Mouse (Mus musculus): ENCODE results near the gene Naa50. TPM values are rescaled to one million over a fixed set of nuclear protein-coding genes. Genes with fewer than 3 reads are reported as not detected.

Naa50 gene
- polyA plus RNA-seq (2015; fragmentation: Nextera tagmentation; extraction: Ambion mirVana): 84.2 and 91.3 TPM in 2 replicates

- Histone ChIP-seq H3K27me3 (ENCODE audit: control insufficient read depth, insufficient read depth, low read depth, low read length) (no peaks in the 10 kb centered on the region), H3K4me1 (replicated peaks; ENCODE audit: control insufficient read depth, insufficient read depth, low read length) (peaks cover 14% of the 10 kb centered on the region), H3K4me2 (ENCODE audit: low read depth, low read length) (peak within 1 kb of the TSS; percentile 92), H3K36me3 (ENCODE audit: control insufficient read depth, insufficient read depth, low read length) (no peaks in the 10 kb centered on the region), H3K9me3 (ENCODE audit: control insufficient read depth, low read length) (no peaks in the 10 kb centered on the region), H3K9ac (ENCODE audit: low read length) (peak within 1 kb of the TSS; percentile 96), H3K27ac (ENCODE audit: low read length) (peak within 1 kb of the TSS; percentile 100), H3K4me3 (ENCODE audit: low read length) (peak within 1 kb of the TSS; percentile 98)
- ATAC-seq (ENCODE audit: low read depth): peak; percentile 93
- under 1% methylated on average over 52 of the region's 71 CpGs for WGBS
These were observed at the start of gene Naa50, which contains the start of gene Atp6v1a for GRCm38 (mm10) chr16:44139536-44140185. Naa50 (plus strand) TSS chr16:44139830. Atp6v1a (minus strand) TSS chr16:44139705.

DNA sequence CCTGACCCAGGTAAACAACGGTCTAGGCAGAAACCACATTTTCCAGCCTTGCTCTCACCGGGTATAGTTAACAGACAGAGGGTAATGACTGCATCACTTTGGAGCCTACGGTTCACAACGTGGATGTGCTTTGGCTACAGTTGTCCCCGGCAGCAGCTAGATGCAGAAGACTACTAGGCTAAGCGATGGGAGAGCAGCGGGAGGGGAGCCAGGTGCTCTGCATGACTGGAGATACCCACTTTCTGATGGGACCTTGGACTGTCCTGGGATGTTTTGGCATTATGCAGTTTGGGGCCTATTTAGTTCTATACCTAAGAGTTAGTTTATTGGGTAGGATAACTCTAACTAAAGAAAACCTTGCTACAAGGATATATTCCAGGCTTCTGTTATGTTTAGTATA lies 40.3 kb upstream of the Naa50 start:
- no peak for ATAC-seq (ENCODE audit: low read depth)
- Histone ChIP-seq H3K4me2 (ENCODE audit: low read depth, low read length) (no peak overlapping the region), H3K36me3 (ENCODE audit: control insufficient read depth, insufficient read depth, low read length) (peaks cover 59% of the 10 kb centered on the region), H3K27ac (ENCODE audit: low read length) (no peak overlapping the region), H3K4me3 (ENCODE audit: low read length) (no peak overlapping the region), H3K9me3 (ENCODE audit: control insufficient read depth, low read length) (no peaks in the 10 kb centered on the region), H3K4me1 (replicated peaks; ENCODE audit: control insufficient read depth, insufficient read depth, low read length) (no peaks in the 10 kb centered on the region), H3K9ac (ENCODE audit: low read length) (no peak overlapping the region), H3K27me3 (ENCODE audit: control insufficient read depth, insufficient read depth, low read depth, low read length) (no peaks in the 10 kb centered on the region)
- 94% methylated on average over 7 of the region's 7 CpGs for WGBS

DNA sequence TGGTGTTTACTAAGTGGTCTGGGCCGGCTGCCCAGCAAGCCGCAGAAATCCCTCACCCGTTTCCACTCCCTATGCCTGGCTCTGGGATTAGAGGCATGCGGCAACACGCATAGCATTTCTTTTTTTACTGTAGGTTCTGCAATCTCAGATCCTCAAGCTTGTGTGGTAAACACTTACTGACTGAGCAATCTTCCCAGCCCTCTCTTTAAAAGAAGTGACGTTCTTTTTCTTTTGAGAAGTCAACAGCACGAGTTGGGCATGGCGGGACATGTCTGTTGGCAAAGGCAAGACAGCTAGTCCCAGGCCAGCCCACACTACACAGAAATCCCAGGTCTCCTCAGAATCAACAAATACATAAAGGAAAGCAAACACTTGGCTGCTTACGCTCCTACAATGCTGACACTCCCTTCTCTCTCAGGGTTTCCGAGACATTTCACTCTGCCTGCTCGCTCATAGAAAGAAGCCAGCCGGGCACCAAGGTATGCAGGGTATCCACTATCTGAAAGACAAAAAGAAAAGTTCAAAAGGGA lies 38.4 kb upstream of the Naa50 start:
- H3K27ac ChIP-seq (ENCODE audit: low read length): no peak overlapping the region
- no peak overlapping the region for H3K9ac ChIP-seq (ENCODE audit: low read length)
- H3K4me2 ChIP-seq (ENCODE audit: low read depth, low read length): no peak overlapping the region
- no peaks in the 10 kb centered on the region for H3K4me1 ChIP-seq (replicated peaks; ENCODE audit: control insufficient read depth, insufficient read depth, low read length)
- no peaks in the 10 kb centered on the region for H3K27me3 ChIP-seq (ENCODE audit: control insufficient read depth, insufficient read depth, low read depth, low read length)
- ATAC-seq (ENCODE audit: low read depth): no peak
- no peak overlapping the region for H3K4me3 ChIP-seq (ENCODE audit: low read length)
- 82% methylated on average over 12 of the region's 12 CpGs for WGBS
- peaks cover 53% of the 10 kb centered on the region for H3K36me3 ChIP-seq (ENCODE audit: control insufficient read depth, insufficient read depth, low read length)
- no peaks in the 10 kb centered on the region for H3K9me3 ChIP-seq (ENCODE audit: control insufficient read depth, low read length)

- Histone ChIP-seq H3K9ac (ENCODE audit: low read length) (no peak overlapping the region), H3K4me3 (ENCODE audit: low read length) (no peak overlapping the region), H3K36me3 (ENCODE audit: control insufficient read depth, insufficient read depth, low read length) (peaks cover 57% of the 10 kb centered on the region), H3K27ac (ENCODE audit: low read length) (no peak overlapping the region), H3K9me3 (ENCODE audit: control insufficient read depth, low read length) (no peaks in the 10 kb centered on the region), H3K4me2 (ENCODE audit: low read depth, low read length) (no peak overlapping the region), H3K27me3 (ENCODE audit: control insufficient read depth, insufficient read depth, low read depth, low read length) (no peaks in the 10 kb centered on the region), H3K4me1 (replicated peaks; ENCODE audit: control insufficient read depth, insufficient read depth, low read length) (no peaks in the 10 kb centered on the region)
- no peak for ATAC-seq (ENCODE audit: low read depth)
- 93% methylated on average over 2 of the region's 2 CpGs for WGBS
These were observed 36.7 kb upstream of the Naa50 start for GRCm38 (mm10) chr16:44102925-44103324.

DNA sequence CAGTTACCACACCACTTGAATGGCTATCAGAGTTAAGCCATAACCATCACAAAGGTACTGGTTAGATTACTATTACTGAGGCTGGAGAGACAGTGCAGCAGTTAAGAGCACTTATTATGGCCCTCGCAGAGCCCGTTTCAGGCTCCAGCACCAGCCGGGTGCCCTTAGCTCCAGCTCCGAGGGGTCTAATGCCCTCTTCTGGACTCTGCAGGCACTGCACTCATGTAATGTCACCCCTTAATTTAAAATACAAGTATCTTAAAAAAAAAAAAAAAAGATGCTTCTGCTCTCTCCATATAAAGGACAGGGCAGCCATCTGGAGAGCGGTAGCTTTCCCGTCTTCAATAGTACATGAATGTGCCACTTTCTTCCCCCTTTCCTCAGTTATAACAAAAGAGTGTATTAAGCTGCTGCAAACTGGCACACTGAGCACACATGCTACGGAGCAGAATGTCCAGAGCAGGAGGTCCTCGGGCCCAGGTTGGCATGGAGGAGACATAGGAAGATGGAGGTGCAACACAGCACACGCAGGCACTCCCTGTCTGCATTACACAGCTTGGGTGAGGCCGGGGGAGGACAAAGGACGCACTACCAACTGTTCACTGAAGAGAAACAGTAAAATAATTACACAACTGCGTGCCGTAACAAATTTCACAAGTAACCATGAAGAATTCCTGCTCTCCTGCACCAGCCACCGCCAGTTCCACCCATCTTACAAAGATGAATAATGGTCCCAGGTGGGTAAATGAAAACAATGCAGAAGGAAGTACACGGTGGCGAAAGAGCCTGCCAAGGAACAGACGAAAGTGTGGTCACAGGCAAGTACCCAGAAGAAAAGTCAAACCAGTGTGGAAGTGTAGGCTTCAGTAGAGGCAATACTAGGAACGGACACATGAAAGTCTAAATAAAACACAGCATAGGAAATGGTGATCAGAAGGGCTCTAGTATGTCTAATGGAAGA lies 35.5 kb upstream of the Naa50 start:
- Histone ChIP-seq H3K9me3 (ENCODE audit: control insufficient read depth, low read length) (no peaks in the 10 kb centered on the region), H3K27me3 (ENCODE audit: control insufficient read depth, insufficient read depth, low read depth, low read length) (no peaks in the 10 kb centered on the region), H3K9ac (ENCODE audit: low read length) (no peak overlapping the region), H3K4me3 (ENCODE audit: low read length) (no peak overlapping the region), H3K4me2 (ENCODE audit: low read depth, low read length) (no peak overlapping the region), H3K36me3 (ENCODE audit: control insufficient read depth, insufficient read depth, low read length) (peaks cover 55% of the 10 kb centered on the region), H3K4me1 (replicated peaks; ENCODE audit: control insufficient read depth, insufficient read depth, low read length) (no peaks in the 10 kb centered on the region), H3K27ac (ENCODE audit: low read length) (no peak overlapping the region)
- 89% methylated on average over 18 of the region's 18 CpGs for WGBS
- ATAC-seq (ENCODE audit: low read depth): no peak

DNA sequence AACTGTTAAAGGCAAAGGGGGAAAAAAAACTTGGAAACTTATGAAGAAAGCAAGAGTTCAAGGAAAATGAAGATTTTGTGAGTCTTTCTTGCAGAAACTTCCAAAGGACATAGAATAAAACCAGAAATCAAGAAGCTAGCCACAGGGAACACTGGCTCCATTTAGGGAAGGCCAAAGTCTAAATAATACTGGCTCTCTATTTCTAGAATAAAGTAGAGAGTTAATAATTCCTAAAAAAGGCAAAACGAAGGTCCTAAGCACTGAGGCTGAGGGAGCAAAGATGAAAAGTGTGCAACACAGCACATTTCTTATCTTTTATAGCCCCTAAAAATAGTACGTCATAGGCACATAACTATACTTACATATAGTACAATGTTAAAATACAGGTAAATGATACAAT lies 34.4 kb upstream of the Naa50 start:
- Histone ChIP-seq H3K4me2 (ENCODE audit: low read depth, low read length) (no peak overlapping the region), H3K36me3 (ENCODE audit: control insufficient read depth, insufficient read depth, low read length) (peaks cover 59% of the 10 kb centered on the region), H3K9ac (ENCODE audit: low read length) (no peak overlapping the region), H3K4me1 (replicated peaks; ENCODE audit: control insufficient read depth, insufficient read depth, low read length) (no peaks in the 10 kb centered on the region), H3K9me3 (ENCODE audit: control insufficient read depth, low read length) (no peaks in the 10 kb centered on the region), H3K4me3 (ENCODE audit: low read length) (no peak overlapping the region), H3K27ac (ENCODE audit: low read length) (no peak overlapping the region), H3K27me3 (ENCODE audit: control insufficient read depth, insufficient read depth, low read depth, low read length) (no peaks in the 10 kb centered on the region)
- ATAC-seq (ENCODE audit: low read depth): no peak
- 97% methylated on average over 2 of the region's 2 CpGs for WGBS

DNA sequence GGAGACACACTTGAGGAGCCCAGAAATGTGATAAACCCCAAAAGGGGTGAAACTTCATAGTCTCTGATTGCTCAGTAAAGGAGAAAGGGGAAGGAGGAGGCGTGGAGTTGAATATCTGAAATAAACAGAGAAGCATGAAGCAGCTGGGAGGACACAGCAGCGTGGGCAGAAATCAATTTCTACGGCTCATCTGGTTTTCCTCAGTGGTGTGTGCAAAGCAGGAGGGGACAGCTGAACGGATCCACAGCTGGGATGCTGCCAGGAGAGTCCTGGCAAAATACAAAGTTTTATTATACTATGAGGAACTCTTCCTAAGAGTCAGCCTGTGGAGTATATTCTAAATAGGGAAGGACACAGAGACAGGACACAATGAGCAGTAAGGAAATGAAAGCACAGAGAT lies 30.6 kb upstream of the Naa50 start:
- Histone ChIP-seq H3K36me3 (ENCODE audit: control insufficient read depth, insufficient read depth, low read length) (peaks cover 41% of the 10 kb centered on the region), H3K9ac (ENCODE audit: low read length) (no peak overlapping the region), H3K4me2 (ENCODE audit: low read depth, low read length) (no peak overlapping the region), H3K4me3 (ENCODE audit: low read length) (no peak overlapping the region), H3K27me3 (ENCODE audit: control insufficient read depth, insufficient read depth, low read depth, low read length) (no peaks in the 10 kb centered on the region), H3K4me1 (replicated peaks; ENCODE audit: control insufficient read depth, insufficient read depth, low read length) (no peaks in the 10 kb centered on the region), H3K27ac (ENCODE audit: low read length) (no peak overlapping the region), H3K9me3 (ENCODE audit: control insufficient read depth, low read length) (no peaks in the 10 kb centered on the region)
- no peak for ATAC-seq (ENCODE audit: low read depth)
- WGBS: 67% methylated on average over 4 of the region's 4 CpGs

DNA sequence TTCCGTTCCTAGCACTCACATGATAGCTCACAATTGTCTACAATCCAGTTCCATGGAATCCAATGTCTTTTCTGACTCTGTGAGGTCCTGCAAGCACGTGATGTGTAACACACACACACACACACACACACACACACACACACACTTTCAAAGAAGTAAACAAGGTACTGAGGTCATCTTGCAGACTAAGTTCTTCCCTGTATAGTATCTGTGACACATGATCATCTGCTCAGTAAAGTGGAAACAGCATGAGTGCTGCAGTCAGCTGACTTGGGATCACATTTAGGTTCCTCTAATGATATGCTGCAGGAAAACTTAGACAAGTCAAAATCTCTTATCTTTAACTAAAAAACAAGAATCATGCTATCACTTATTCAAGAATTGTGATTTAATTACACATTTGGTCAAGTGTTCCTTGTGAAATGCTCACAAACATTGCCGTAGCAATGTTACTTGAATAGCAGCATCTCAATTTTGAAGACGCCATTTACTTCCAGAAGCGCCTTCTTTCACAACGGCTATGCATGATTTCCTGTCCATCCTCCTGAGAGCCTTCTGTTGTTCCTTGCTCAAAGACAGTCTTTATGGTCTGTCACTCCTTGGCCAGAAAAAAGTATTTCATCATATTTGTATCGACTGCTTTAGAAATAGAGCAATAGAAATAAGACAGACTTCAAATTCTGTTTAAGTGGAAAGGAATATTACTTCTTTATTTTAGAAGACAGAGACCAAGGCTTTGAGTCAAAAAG lies 19.7 kb upstream of the Naa50 start:
- Histone ChIP-seq H3K4me2 (ENCODE audit: low read depth, low read length) (no peak overlapping the region), H3K9ac (ENCODE audit: low read length) (no peak overlapping the region), H3K9me3 (ENCODE audit: control insufficient read depth, low read length) (no peaks in the 10 kb centered on the region), H3K4me3 (ENCODE audit: low read length) (no peak overlapping the region), H3K27ac (ENCODE audit: low read length) (no peak overlapping the region), H3K4me1 (replicated peaks; ENCODE audit: control insufficient read depth, insufficient read depth, low read length) (no peaks in the 10 kb centered on the region), H3K36me3 (ENCODE audit: control insufficient read depth, insufficient read depth, low read length) (peaks cover 3% of the 10 kb centered on the region; the same call in 1 of the 2 replicates), H3K27me3 (ENCODE audit: control insufficient read depth, insufficient read depth, low read depth, low read length) (no peaks in the 10 kb centered on the region)
- whole genome bisulfite sequencing: 82% methylated on average over 7 of the region's 7 CpGs
- ATAC-seq (ENCODE audit: low read depth): no peak
